Mouse (Mus musculus) hindbrain, postnatal 0 days (tissue): Measurements from ENCODE around the gene Ldlrad3. TPM values are rescaled to one million over a fixed set of nuclear protein-coding genes. Genes with fewer than 3 reads are reported as not detected.

Experiments
- ATAC-seq: fragments of 200-750 bp; cut with Nextera tagmentation; 2 replicates; pipeline ENCODE4 v1.8.0; 2017; ENCODE audit warnings: mild to moderate bottlenecking, moderate TSS enrichment, moderate library complexity
- DNase-seq: peaks from one replicate; pipeline ENCODE4 v3.0.0-alpha.2; 2015; ENCODE audit warnings: low spot score
- H3K27ac ChIP-seq: fragments of 300-500 bp; sonication (generic); 2 replicates; pipeline ENCODE4 v1.5.1; 2014; ENCODE audit warnings: mild to moderate bottlenecking
- H3K27me3 ChIP-seq: fragments of 300-500 bp; sonication (generic); 2 replicates; pipeline ENCODE4 v1.6.1; 2014; ENCODE audit warnings: low read length, mixed read lengths; ENCODE audit not compliant: insufficient read depth
- H3K36me3 ChIP-seq: fragments of 300-500 bp; sonication (generic); 2 replicates; pipeline ENCODE4 v1.6.1; 2014; ENCODE audit warnings: low read length, mixed read lengths; ENCODE audit not compliant: insufficient read depth
- H3K4me1 ChIP-seq: fragments of 300-500 bp; sonication (generic); 2 replicates; pipeline ENCODE4 v1.6.1; 2014; ENCODE audit warnings: antibody characterized with exemption, low read length, mixed read lengths; ENCODE audit not compliant: insufficient read depth
- H3K4me2 ChIP-seq: fragments of 300-500 bp; sonication (generic); 2 replicates; pipeline ENCODE4 v1.6.1; 2014; ENCODE audit warnings: low read depth, mild to moderate bottlenecking, low read length, moderate library complexity, mixed read lengths
- H3K4me3 ChIP-seq: fragments of 300-500 bp; sonication (generic); 2 replicates; pipeline ENCODE4 v1.5.1; 2014; ENCODE audit warnings: low read length
- H3K9ac ChIP-seq: fragments of 300-500 bp; sonication (generic); replicated peaks from 2 replicates; pipeline ENCODE4 v1.6.1; 2014; ENCODE audit warnings: mild to moderate bottlenecking, low read length, moderate library complexity, mixed read lengths
- H3K9me3 ChIP-seq: fragments of 300-500 bp; sonication (generic); 2 replicates; pipeline ENCODE4 v1.6.1; 2016; ENCODE audit warnings: low read length, mixed read lengths
- CTCF ChIP-seq: IDR thresholded peaks from 2 replicates; pipeline ENCODE4 v1.5.1; 2016; ENCODE audit warnings: antibody characterized with exemption, control low read depth, low read depth
- WGBS: fragments of 180-500 bp; shearing (Covaris S2); extraction: QIAGEN DNeasy Blood & Tissue Kit; methylation state at CpG from one replicate; pipeline ENCODE4 v1.1.7; 2014; 5-methylcytosine and 5-hydroxymethylcytosine counted together
- polyA plus RNA-seq: library from polyadenylated mRNA; unstranded; fragments of >200 nt; fragmentation: Nextera tagmentation; extraction: Ambion mirVana; gene quantifications from 2 replicates; pipeline ENCODE4 v1.2.1, GENCODE M21; 2015
- total RNA-seq: library from RNA; depleted of rRNA; stranded (reverse); fragments of >200 nt; gene quantifications from 2 replicates; pipeline ENCODE4 v1.2.3, GENCODE M21; 2014

The Ldlrad3 gene
- total and polyA plus RNA-seq, 2 experiments from 2014 or later = 21.6 to 32.4 TPM

DNA sequence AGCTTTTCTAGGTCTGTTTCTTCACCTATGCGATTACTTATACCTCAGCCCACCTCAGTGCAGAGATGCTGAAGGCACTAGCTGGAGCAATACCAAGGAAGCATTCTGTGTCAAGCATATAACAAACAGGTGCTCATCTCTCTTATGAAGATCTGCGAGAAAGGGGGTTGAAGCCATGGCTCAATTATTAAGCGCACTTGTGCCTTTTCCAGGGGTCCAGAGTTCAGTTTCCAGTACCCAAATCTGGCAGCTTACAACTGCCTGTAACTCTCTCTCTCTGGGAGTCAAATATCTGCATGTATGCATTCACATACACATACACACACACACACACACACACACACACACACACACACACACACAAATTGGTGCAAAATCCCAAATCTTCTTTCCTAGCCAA is 72.4 kb downstream of the Ldlrad3 start:
- Histone ChIP-seq H3K4me3 (no peak overlapping the region), H3K27ac (no peak overlapping the region), H3K27me3 (no peaks in the 10 kb centered on the region), H3K4me2 (no peak overlapping the region), H3K9ac (no peak overlapping the region), H3K36me3 (no peaks in the 10 kb centered on the region), H3K9me3 (no peaks in the 10 kb centered on the region), H3K4me1 (peaks cover 9% of the 10 kb centered on the region; the same call in 1 of the 2 replicates)
- TF ChIP-seq CTCF = no peak
- WGBS = 87% methylated on average over 3 of the region's 3 CpGs
- DNase-seq = no peak
- ATAC-seq = no peak

DNA sequence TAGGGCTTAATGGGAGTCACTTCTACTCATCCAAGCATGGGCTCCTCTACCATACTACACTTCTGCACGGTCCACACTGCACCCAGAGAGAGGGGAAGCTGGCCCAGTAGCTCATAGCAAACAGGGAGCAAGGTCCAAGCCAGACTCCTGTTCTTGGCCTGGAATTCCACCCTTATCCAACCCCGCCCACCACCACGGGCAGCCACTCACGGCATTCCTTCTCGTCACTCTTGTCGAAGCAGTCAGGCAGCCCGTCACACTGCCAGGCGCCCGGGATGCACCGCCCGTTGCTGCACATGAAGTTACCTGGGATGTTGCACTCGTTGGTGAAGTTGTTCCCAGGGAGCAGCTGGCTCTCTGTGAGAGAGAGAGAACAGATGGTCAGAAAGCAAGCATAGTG is 72.9 kb downstream of the Ldlrad3 start:
- no peaks in the 10 kb centered on the region for H3K27me3 ChIP-seq
- WGBS = 55% methylated on average over 12 of the region's 12 CpGs
- H3K9ac ChIP-seq = no peak overlapping the region
- no peak for ATAC-seq
- DNase-seq = no peak
- H3K4me2 ChIP-seq = no peak overlapping the region
- TF ChIP-seq CTCF = no peak
- H3K9me3 ChIP-seq = no peaks in the 10 kb centered on the region
- no peak overlapping the region for H3K27ac ChIP-seq
- H3K4me3 ChIP-seq = no peak overlapping the region
- peaks cover 9% of the 10 kb centered on the region; the same call in 1 of the 2 replicates for H3K4me1 ChIP-seq
- H3K36me3 ChIP-seq = no peaks in the 10 kb centered on the region

DNA sequence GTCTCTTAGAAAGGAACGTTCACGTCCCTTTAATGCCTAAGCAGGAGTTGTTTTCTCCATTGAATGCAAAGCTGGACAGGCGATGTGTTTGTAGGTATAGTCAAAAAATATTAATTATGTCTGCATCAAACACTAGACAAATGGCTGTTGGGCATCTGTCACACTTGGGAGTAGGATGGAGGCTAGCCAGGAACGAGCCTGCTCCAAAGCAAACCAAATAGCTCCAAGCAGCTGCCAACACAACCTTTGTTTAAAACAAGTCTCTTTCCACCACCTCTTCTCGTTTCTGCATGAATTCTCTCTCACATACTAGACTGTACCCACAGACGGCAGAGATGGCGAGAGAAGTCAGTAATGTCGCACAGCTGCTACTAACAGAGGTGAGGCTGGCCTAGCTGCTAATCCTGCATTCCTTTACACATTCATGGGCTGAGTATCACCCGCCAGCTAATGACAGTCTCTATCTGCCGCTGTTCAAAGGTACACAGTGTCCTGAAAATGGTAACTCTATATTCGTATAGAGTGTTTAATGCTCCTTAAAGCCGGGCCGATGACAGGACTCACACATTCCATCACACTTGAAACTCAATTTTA is 74.2 kb downstream of the Ldlrad3 start:
- no peak overlapping the region for H3K27ac ChIP-seq
- H3K9ac ChIP-seq = no peak overlapping the region
- H3K4me3 ChIP-seq = no peak overlapping the region
- H3K9me3 ChIP-seq = no peaks in the 10 kb centered on the region
- ATAC-seq = no peak
- H3K27me3 ChIP-seq = no peaks in the 10 kb centered on the region
- H3K4me2 ChIP-seq = no peak overlapping the region
- no peaks in the 10 kb centered on the region for H3K36me3 ChIP-seq
- peaks cover 6% of the 10 kb centered on the region; the same call in 1 of the 2 replicates for H3K4me1 ChIP-seq
- no peak for TF ChIP-seq CTCF
- WGBS = 65% methylated on average over 13 of the region's 13 CpGs
- DNase-seq = no peak

DNA sequence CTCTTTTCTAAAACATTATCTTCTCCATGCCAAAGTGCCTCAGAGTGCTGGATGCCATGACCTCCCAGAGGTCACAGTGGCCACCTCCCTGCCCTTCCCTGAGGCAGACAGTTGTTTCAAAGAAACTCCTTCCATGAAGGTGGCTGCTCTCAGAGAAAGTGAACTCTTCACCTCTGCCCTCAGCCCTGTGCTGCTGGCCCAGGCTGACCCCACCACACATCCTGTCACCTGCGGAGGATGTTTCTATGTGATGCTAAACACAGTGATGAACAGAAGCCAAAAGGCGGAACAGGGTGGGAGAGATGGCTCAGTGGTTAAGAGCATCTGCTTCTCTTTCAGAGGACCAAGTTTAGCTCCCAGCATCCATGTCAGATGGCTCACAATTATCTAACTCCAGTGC is 75.9 kb downstream of the Ldlrad3 start:
- WGBS = 94% methylated on average over 2 of the region's 2 CpGs
- Histone ChIP-seq H3K9ac (no peak overlapping the region), H3K4me2 (no peak overlapping the region), H3K27me3 (no peaks in the 10 kb centered on the region), H3K4me1 (peaks cover 3% of the 10 kb centered on the region; the same call in 1 of the 2 replicates), H3K9me3 (no peaks in the 10 kb centered on the region), H3K27ac (no peak overlapping the region), H3K4me3 (no peak overlapping the region), H3K36me3 (no peaks in the 10 kb centered on the region)
- no peak for ATAC-seq
- TF ChIP-seq CTCF = no peak
- DNase-seq = no peak

DNA sequence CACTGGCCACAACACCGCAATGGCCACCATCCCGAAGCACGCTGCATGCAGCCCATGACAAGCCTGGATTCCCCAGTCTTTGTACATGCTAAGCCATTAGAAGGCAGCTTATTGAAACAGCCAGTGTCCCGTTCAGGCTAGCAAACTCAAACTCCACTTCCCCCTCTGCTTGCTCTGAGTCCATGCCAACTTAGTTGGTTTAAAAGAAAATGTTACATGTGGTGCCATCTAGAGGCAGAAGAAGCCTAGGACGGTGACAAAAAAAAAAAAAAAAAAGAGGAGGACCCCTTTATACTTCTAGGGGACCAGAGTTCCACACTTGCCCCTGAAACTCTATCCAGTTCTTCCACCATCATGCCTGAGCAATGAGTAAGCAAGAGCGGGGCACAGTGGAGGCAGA is 78.9 kb downstream of the Ldlrad3 start:
- H3K9ac ChIP-seq = no peak overlapping the region
- H3K9me3 ChIP-seq = no peaks in the 10 kb centered on the region
- no peaks in the 10 kb centered on the region for H3K27me3 ChIP-seq
- no peak overlapping the region for H3K4me2 ChIP-seq
- DNase-seq (peak; percentile 79), ATAC-seq (peak; percentile 46; the same call in 1 of the 2 replicates)
- WGBS = 63% methylated on average over 6 of the region's 6 CpGs
- TF ChIP-seq CTCF = peak; percentile 62
- no peak overlapping the region for H3K27ac ChIP-seq
- H3K4me1 ChIP-seq = no peaks in the 10 kb centered on the region
- no peaks in the 10 kb centered on the region for H3K36me3 ChIP-seq
- no peak overlapping the region for H3K4me3 ChIP-seq

DNA sequence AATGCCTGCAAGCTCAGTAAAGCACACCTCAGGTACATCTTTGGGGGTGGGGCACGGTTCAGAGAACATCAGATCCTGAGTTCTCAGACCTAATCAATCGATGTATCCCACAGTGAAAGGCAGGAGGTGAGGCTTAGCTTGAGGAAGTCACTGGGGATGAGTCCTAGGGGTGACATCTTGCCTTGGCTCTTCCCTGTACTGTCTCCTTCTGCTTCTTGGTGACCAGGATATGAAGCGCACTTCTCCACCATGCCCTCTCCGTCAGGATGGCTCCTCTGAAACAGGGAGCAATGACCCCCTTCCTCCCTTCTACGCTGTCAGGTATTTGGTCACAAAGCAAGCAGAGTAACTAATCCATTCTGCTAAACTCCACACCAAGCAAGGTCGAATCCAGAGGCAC is 79.5 kb downstream of the Ldlrad3 start:
- Histone ChIP-seq H3K27ac (no peak overlapping the region), H3K36me3 (no peaks in the 10 kb centered on the region), H3K9ac (no peak overlapping the region), H3K27me3 (no peaks in the 10 kb centered on the region), H3K4me1 (no peaks in the 10 kb centered on the region), H3K4me2 (no peak overlapping the region), H3K4me3 (no peak overlapping the region), H3K9me3 (no peaks in the 10 kb centered on the region)
- no peak for ATAC-seq
- DNase-seq = no peak
- 87% methylated on average over 6 of the region's 6 CpGs for WGBS
- TF ChIP-seq CTCF = no peak

DNA sequence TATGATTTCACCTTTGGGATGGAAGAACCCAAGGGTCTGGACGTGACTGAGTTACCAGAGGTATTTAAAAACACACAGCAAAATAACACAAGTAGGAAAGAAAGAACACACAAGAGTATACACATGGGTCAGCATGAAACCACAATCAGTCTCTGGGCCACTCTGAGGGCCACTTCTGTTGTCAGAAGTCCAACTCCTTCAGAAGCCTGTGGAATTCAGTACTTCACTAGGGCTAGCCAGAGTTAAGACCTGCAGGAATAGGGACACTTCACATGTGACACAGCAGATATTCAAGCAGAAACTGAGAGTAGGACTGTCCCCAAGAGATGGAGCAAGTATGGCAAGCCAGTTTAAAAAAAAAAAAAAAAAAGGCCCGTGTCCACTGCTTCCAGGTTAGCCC is 80.7 kb downstream of the Ldlrad3 start:
- Histone ChIP-seq H3K27ac (no peak overlapping the region), H3K4me1 (no peaks in the 10 kb centered on the region), H3K9ac (no peak overlapping the region), H3K4me3 (no peak overlapping the region), H3K9me3 (no peaks in the 10 kb centered on the region), H3K36me3 (no peaks in the 10 kb centered on the region), H3K4me2 (no peak overlapping the region), H3K27me3 (no peaks in the 10 kb centered on the region)
- no peak for ATAC-seq
- WGBS = 90% methylated on average over 2 of the region's 2 CpGs
- TF ChIP-seq CTCF = no peak
- DNase-seq = no peak
